ENCODE assay signal across 14 mouse cellular contexts in the genomic region with DNA sequence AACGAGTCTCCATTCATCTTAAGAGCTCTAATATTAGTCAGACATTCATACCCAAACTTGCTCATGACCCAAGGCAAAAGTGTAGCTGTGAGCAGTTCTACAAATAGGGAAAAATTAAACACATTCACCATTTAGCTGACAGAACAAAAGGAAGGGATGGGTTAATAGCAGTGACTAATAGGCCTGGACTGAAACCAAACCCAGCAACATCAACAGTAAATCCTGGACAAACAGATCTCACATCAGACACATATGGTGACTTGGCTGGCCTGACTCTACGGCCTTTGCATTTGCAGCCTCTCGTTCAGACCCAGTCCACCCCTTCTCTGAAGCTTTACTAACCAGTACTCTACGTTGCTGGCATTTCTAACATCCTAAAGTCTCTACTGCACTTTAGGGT.
"Had no signal": no experiment of that assay in that cellular context is flagged by ENCODE, and none has a peak within 500 bp of the region (broad histone marks: within the 10 kb centered on the region; RNA-seq: fewer than 3 reads in every experiment).

No protein-coding gene starts in this region.

- H3K36me3 ChIP-seq: limb, embryonic 12.5 days; liver, embryonic 13.5 days; lung, embryonic 15.5 days; midbrain, embryonic 15.5 days; neural tube, embryonic 13.5 days; stomach, embryonic 15.5 days had no signal

- DNase-seq: kidney, postnatal 25 days; layer of hippocampus, postnatal 36 days; liver; liver, embryonic 13.5 days; liver, postnatal 0 days; lung, postnatal 14 days; retina, postnatal 1 day; thymus, postnatal 14 days had no signal

- H3K4me3 ChIP-seq: limb, embryonic 12.5 days; liver, embryonic 13.5 days; lung, embryonic 15.5 days; megakaryocyte, embryonic 14.5 days; midbrain, embryonic 15.5 days; neural tube, embryonic 13.5 days; stomach, embryonic 15.5 days had no signal

- H3K27me3 ChIP-seq: limb, embryonic 12.5 days; liver, embryonic 13.5 days; lung, embryonic 15.5 days; midbrain, embryonic 15.5 days; neural tube, embryonic 13.5 days; stomach, embryonic 15.5 days had no signal
